Mouse (Mus musculus) frontal cortex, postnatal 10 days (tissue): ENCODE results near the gene D430041D05Rik.

Experiments
- DNase-seq, 2 experiments: peaks; one replicate each; pipeline ENCODE4 v3.0.0; 2022; ENCODE audit warnings: low spot score in 2 of 2, mixed read lengths in 1 of 2

Gene D430041D05Rik

GRCm38 (mm10) chr2:104351415-104352203 is 59.2 kb downstream of the D430041D05Rik start:
- DNase-seq: no peak

GRCm38 (mm10) chr2:104337619-104338018 is 73.2 kb downstream of the D430041D05Rik start:
- DNase-seq: no peak

GRCm38 (mm10) chr2:104335824-104336223 is 75.0 kb downstream of the D430041D05Rik start:
- no peak for DNase-seq

DNA sequence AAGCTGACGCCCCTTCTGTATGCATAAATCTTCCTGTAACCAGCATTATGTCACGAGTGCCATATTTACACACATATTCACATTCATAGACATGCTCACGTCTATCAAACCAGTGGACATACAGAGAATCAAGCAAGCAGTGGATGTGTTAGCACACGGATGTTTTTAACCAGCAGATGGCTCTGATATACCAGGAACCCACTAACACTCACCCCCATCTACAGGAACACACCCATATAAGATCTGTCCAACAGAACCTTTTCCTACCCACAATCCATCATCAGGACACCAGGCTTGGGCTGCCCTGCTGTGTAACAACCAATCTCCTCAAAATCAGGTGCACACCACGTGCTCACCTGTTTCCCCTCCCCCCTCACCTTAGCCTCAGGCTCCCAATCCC is 76.9 kb downstream of the D430041D05Rik start:
- DNase-seq: no peak

DNA sequence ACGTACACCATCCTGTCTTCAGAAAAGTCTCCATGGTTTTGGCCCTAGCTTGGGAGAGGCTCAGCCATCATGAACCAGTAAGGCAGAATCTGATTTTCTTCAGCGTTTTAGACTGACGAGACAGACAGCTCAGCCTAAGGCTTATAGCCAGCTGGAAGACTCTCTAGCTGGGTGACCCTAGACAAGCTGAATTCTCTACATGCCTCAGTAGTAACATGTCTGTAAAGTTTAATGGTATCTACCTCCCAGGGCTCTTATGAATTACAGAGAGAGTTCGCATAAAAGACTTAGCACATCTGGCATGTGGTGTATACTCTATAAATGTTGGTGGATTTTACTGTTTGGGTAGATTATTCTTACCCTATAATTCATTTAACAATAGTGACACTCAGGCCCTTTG is 78.1 kb downstream of the D430041D05Rik start:
- no peak for DNase-seq

DNA sequence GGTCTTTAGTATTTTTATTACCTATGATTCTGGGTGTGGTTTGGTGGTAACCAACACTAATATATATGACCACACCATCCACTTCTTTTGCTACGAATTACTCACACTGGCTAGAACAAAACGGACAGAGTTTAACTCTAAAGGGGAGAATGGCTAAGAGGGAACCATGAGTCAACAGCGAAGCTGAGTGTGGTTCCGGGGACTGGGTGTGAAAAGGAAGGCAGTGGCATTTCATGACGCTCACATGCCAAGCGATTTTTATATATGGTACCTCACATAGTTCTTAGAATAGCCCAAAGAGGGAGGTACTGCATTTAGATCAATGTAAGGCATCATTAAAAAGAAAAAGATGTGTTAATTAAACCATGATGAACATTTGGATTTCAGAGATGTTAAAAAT is 79.6 kb downstream of the D430041D05Rik start:
- DNase-seq: no peak

GRCm38 (mm10) chr2:104327116-104327794 is 83.6 kb downstream of the D430041D05Rik start:
- no peak for DNase-seq

GRCm38 (mm10) chr2:104323773-104324172 is 87.0 kb downstream of the D430041D05Rik start:
- DNase-seq: no peak

GRCm38 (mm10) chr2:104323351-104323750 is 87.5 kb downstream of the D430041D05Rik start:
- DNase-seq: no peak

DNA sequence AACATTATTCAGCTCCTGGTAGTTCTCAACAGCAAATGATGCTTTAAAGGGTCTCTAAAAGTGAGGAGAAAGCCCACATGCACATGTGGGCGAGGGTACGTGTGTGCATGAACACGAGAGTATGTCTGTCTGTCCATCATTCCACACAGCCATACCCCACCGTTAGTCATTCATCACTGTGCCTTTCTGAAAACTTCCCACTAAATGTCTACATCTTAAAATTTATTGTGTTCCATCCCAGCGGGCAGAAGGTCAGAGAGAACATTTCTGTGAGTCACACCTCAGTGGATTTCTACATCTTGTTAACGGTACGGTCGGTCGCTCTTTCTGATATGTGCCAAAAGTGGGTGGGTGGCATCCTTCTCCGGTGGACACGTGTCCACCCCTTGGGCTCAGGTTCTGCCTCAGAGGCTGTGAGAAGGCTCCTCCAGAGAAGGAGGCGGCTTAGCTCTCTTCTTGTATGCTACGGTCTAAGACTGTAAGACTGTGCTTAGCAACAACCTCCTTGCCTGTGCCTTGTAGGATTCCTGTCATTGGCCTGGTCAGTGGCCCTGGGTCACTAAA is 90.7 kb downstream of the D430041D05Rik start:
- DNase-seq: no peak

GRCm38 (mm10) chr2:104319443-104319842 is 91.4 kb downstream of the D430041D05Rik start:
- DNase-seq: no peak

DNA sequence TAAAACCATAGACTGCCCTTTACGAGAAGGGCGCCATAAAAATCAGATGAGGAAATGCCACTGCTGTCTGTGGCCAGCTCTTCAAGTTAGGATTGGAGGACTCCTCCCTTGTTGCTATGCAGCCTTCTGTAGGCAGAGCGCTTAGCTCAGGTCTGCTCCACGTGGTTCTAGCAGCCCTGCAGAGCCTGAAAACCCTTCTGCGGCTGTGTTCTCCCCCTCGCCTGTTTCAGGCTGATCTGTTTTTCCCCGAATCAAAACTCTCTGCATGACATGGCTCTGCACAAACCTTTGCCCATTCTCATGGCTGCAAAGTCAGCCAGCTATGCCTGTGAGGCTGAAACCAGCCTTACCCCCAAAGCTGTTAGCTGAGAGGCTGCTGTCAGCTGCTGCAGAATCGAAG is 91.9 kb downstream of the D430041D05Rik start:
- DNase-seq: peak in 1 of 2 experiments; percentile 60

GRCm38 (mm10) chr2:104318259-104318658 is 92.6 kb downstream of the D430041D05Rik start:
- no peak for DNase-seq

DNA sequence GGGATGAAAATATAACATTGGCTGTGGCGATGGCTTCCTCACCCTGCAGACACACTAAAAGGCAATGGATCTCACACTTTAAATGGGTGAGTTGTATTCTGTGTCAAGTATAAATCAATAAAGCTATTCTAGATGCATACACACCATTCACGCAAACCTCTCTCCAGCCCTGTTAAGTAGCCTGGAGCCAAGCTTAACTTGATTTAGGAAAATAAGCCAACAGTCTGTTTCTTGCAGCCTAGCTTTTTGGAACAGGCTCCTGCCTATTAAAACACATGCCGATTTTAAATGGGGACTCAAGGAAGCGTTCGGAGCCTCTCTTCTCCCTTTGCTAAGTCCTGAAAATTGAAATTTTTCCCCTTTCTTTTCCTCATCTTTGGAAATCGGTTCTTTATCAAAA is 93.2 kb downstream of the D430041D05Rik start:
- DNase-seq: no peak

- DNase-seq: no peak
Measured at GRCm38 (mm10) chr2:104316483-104316882, 94.3 kb downstream of the D430041D05Rik start.

DNA sequence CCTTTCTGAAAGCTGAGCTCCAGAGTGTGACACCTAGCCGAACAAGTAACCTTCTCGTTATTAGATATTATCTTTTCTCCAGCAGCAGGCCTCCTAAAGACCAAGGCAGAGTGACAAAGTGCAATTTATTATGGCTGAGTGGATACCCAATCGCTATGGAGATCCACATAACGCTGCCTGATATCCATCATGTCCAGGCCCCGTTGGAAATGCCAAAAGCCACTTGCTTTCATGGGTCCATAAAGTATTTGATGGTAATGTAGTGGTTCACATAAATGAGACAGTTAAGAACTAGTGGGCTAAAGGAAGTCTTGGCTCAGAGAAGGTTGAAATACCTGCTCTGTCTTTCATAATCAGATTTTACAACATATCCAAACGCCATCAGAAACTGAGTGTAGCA is 97.6 kb downstream of the D430041D05Rik start:
- no peak for DNase-seq

DNA sequence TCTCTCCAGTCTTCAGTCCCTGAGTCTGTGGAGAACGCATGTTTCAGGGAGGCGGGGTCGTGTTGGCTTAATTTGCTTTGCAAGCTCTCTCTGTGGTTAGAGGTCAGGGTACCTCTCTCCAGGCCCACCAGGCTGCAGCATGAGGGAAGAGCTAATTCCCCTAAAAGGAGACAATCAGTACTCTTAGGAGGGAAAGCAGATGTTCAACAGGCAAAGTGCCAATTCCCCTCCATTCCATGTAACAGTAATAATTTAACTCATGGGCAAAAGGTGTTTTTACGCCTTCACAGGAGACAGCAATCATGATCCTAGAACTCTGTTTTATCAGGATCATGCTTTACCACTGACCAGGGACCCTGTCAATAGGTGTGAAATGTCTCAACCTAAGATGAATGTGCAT is 103.7 kb downstream of the D430041D05Rik start:
- DNase-seq: no peak

- no peak for DNase-seq
Measured at GRCm38 (mm10) chr2:104305722-104306121, 105.1 kb downstream of the D430041D05Rik start.

- no peak for DNase-seq
Measured at GRCm38 (mm10) chr2:104299912-104300311, 110.9 kb downstream of the D430041D05Rik start.

DNA sequence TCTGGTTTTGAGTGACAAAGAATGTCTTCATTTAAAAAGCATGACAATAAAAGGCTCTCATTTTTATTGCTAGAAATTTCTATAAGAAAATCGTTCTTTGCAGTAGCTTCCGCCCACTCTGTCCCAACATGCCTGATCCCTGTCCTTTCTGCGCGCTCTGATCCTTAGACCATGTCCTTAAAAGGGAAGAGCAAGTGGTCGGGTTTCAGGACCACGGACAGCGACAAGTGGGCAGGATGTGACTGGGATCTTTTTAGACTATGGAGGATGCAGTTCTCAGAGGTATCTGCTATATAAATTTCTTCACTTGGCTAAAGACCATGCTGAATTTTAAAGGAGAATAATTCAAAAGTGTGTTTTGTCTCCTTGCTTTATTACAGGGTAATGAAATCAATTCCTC is 111.7 kb downstream of the D430041D05Rik start:
- DNase-seq: no peak

DNA sequence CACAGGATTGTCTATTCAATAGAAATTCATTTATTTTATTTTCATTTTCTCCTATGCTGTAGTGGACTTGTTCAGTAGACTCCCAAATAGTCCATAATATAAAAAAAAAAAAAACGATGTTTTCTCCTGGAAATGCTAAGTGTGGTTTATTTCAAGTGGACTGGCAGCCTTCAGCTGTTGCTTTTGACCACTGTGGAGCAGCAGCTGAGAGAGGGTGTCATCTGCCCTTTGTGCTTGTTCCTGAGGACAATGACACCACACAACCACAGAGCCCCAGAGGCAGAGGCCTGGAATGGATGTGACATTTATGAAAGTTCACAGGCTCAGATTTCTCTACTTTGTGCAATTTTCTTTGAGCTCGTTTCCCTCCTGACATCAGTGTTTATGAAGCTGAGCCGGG is 124.0 kb downstream of the D430041D05Rik start:
- no peak for DNase-seq

GRCm38 (mm10) chr2:104283401-104283955 is 127.3 kb downstream of the D430041D05Rik start:
- DNase-seq: no peak

DNA sequence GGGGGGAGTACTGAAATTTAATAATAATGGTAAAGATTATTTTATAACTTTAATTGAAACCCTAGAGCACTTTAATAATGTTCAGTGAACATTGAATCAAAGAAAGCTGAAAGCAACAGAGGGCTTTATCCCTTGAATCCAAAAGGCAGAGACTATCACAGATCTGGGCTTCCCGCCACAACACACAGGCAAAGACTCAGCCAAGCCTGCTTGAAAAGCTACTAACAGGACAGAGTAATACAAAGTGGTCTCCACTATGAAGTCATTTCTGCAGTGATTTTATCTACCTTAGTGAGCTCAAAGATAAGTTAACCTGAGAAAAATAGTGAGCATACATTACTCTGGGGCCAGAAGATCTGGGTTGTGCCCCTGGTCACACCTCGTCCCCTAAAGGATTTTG is 128.0 kb downstream of the D430041D05Rik start:
- DNase-seq: no peak
